In genomic region chr5:135286185-135286584, GRCm38 (mm10) we compare ENCODE assay signal across 8 mouse cellular contexts. TPM values are rescaled to one million over a fixed set of nuclear protein-coding genes. Genes with fewer than 3 reads are reported as not detected.
DNase-seq lines count a peak whose midpoint lies in the region; ATAC-seq and TF ChIP-seq lines count a peak whose summit lies in the region.

No protein-coding gene starts in this region.

- TF ChIP-seq POLR2A in testis, adult 2 months (IDR thresholded peaks at IDR 0.05; ENCODE audit: control insufficient read depth, low read depth, low read length) = no peak

- TF ChIP-seq EP300 in liver, embryonic 14.5 days (IDR thresholded peaks at IDR 0.05; ENCODE audit: low read depth) = no peak

- no peaks in the 10 kb centered on the region for H3K9me3 ChIP-seq in embryonic facial prominence, embryonic 14.5 days (ENCODE audit: control insufficient read depth, low read length)
- H3K9me3 ChIP-seq in heart, embryonic 14.5 days (ENCODE audit: control insufficient read depth, low read length) = no peaks in the 10 kb centered on the region
- H3K9me3 ChIP-seq in liver, embryonic 14.5 days (ENCODE audit: control insufficient read depth, low read length) = no peaks in the 10 kb centered on the region
- H3K9me3 ChIP-seq in neural tube, embryonic 15.5 days (replicated peaks) = no peaks in the 10 kb centered on the region

- H3K27me3 ChIP-seq in embryonic facial prominence, embryonic 14.5 days (replicated peaks; ENCODE audit: control insufficient read depth, insufficient read depth, low read length) = no peaks in the 10 kb centered on the region
- no peaks in the 10 kb centered on the region for H3K27me3 ChIP-seq in heart, embryonic 14.5 days (ENCODE audit: control insufficient read depth, insufficient read depth, low read length)
- H3K27me3 ChIP-seq in liver, embryonic 14.5 days (ENCODE audit: control insufficient read depth, insufficient read depth, low read length) = no peaks in the 10 kb centered on the region; the same call in 1 of the 2 replicates
- no peaks in the 10 kb centered on the region for H3K27me3 ChIP-seq in neural tube, embryonic 15.5 days (replicated peaks)
- no peaks in the 10 kb centered on the region for H3K27me3 ChIP-seq in testis, adult 2 months (ENCODE audit: control insufficient read depth, insufficient read depth, low read length)

- H3K4me1 ChIP-seq in embryonic facial prominence, embryonic 14.5 days (ENCODE audit: control insufficient read depth, insufficient read depth, low read length) = no peaks in the 10 kb centered on the region
- H3K4me1 ChIP-seq in heart, embryonic 14.5 days (ENCODE audit: control insufficient read depth in 2 of 2, insufficient read depth in 2 of 2, low read length in 2 of 2) = no peaks in the 10 kb centered on the region
- no peaks in the 10 kb centered on the region for H3K4me1 ChIP-seq in liver, embryonic 14.5 days (replicated peaks; ENCODE audit: control insufficient read depth in 2 of 2, insufficient read depth in 2 of 2, low read length in 1 of 2)
- 0 out of 2 replicates have a peak, but pooled peaks cover 4% of the 10 kb centered on the region for H3K4me1 ChIP-seq in neural tube, embryonic 15.5 days
- H3K4me1 ChIP-seq in testis, adult 2 months (ENCODE audit: control insufficient read depth, insufficient read depth, low read length) = no peaks in the 10 kb centered on the region; the same call in 1 of the 2 replicates

- no peaks in the 10 kb centered on the region for H3K36me3 ChIP-seq in embryonic facial prominence, embryonic 14.5 days (ENCODE audit: control insufficient read depth, insufficient read depth, low read length)
- H3K36me3 ChIP-seq in heart, embryonic 14.5 days (ENCODE audit: control insufficient read depth, insufficient read depth, low read length) = no peaks in the 10 kb centered on the region
- no peaks in the 10 kb centered on the region for H3K36me3 ChIP-seq in liver, embryonic 14.5 days (replicated peaks; ENCODE audit: control insufficient read depth, insufficient read depth, low read depth)
- no peaks in the 10 kb centered on the region for H3K36me3 ChIP-seq in neural tube, embryonic 15.5 days
- H3K36me3 ChIP-seq in testis, adult 2 months (ENCODE audit: control insufficient read depth, insufficient read depth, low read length) = no peaks in the 10 kb centered on the region

- H3K4me3 ChIP-seq in embryonic facial prominence, embryonic 14.5 days (ENCODE audit: low read depth, low read length) = no peak overlapping the region
- no peak overlapping the region for H3K4me3 ChIP-seq in heart, embryonic 14.5 days (ENCODE audit: control insufficient read depth in 1 of 2, insufficient read depth in 1 of 2, low read depth in 1 of 2, low read length in 2 of 2)
- no peak overlapping the region for H3K4me3 ChIP-seq in liver, embryonic 14.5 days (ENCODE audit: insufficient read depth in 1 of 2, low read depth in 2 of 2, low read length in 2 of 2)
- no peak overlapping the region for H3K4me3 ChIP-seq in neural tube, embryonic 15.5 days (replicated peaks)
- H3K4me3 ChIP-seq in testis, adult 2 months (ENCODE audit: control insufficient read depth, low read depth, low read length) = no peak overlapping the region

- TF ChIP-seq CTCF in liver, embryonic 14.5 days (IDR thresholded peaks at IDR 0.05; ENCODE audit: low read depth) = peak; percentile 90
- peak; percentile 77; the same call in 1 of the 2 replicates for TF ChIP-seq CTCF in testis, adult 2 months (IDR thresholded peaks at IDR 0.05; ENCODE audit: control insufficient read depth, insufficient read depth, insufficient replicate concordance, low read depth, low read length)

- no peak overlapping the region for H3K27ac ChIP-seq in embryonic facial prominence, embryonic 14.5 days (replicated peaks; ENCODE audit: low read depth, low read length)
- no peak overlapping the region for H3K27ac ChIP-seq in heart, embryonic 14.5 days (replicated peaks in 1 of 2; ENCODE audit: control insufficient read depth in 1 of 2, insufficient read depth in 1 of 2, low read depth in 2 of 2, low read length in 2 of 2)
- no peak overlapping the region for H3K27ac ChIP-seq in liver, embryonic 14.5 days
- no peak overlapping the region for H3K27ac ChIP-seq in neural tube, embryonic 15.5 days (replicated peaks)
- no peak overlapping the region for H3K27ac ChIP-seq in testis, adult 2 months (ENCODE audit: control insufficient read depth, insufficient read depth, low read depth, low read length)

- peak; percentile 84 for ATAC-seq in embryonic facial prominence, embryonic 14.5 days (ENCODE audit: low read depth)
- peak; percentile 52; the same call in 1 of the 2 replicates for ATAC-seq in heart, embryonic 14.5 days (ENCODE audit: insufficient number of reproducible peaks, insufficient read depth, low FRiP score, low read depth)
- no peak for ATAC-seq in liver, embryonic 14.5 days (ENCODE audit: insufficient read depth)
- ATAC-seq in neural tube, embryonic 15.5 days (ENCODE audit: low FRiP score) = peak; percentile 59

- H3K4me2 ChIP-seq in embryonic facial prominence, embryonic 14.5 days (ENCODE audit: low read depth, low read length) = no peak overlapping the region
- no peak overlapping the region for H3K4me2 ChIP-seq in heart, embryonic 14.5 days (ENCODE audit: low read length)
- H3K4me2 ChIP-seq in liver, embryonic 14.5 days (ENCODE audit: low read depth) = no peak overlapping the region
- no peak overlapping the region for H3K4me2 ChIP-seq in neural tube, embryonic 15.5 days

- peak; percentile 63 for DNase-seq in A20 (ENCODE audit: low read depth, low spot score)
- DNase-seq in adrenal gland, postnatal 25 days = peak; percentile 86
- DNase-seq in embryonic facial prominence, embryonic 14.5 days (ENCODE audit: low spot score) = peak; percentile 82
- DNase-seq in kidney, postnatal 10 days = peak; percentile 91
- DNase-seq in liver, embryonic 14.5 days (ENCODE audit: low read depth in 3 of 3, low spot score in 3 of 3) = peak; percentile 4 to 16 (median 10)

- 4% methylated on average over 6 of the region's 6 CpGs for WGBS in embryonic facial prominence, embryonic 14.5 days
- WGBS in heart, embryonic 14.5 days = 3% methylated on average over 6 of the region's 6 CpGs
- WGBS in liver, embryonic 14.5 days (ENCODE audit: insufficient replicate concordance) = 0% methylated on average over 6 of the region's 6 CpGs
- WGBS in neural tube, embryonic 15.5 days = under 1% methylated on average over 6 of the region's 6 CpGs

- H3K9ac ChIP-seq in embryonic facial prominence, embryonic 14.5 days (ENCODE audit: low read depth, low read length) = no peak overlapping the region
- no peak overlapping the region for H3K9ac ChIP-seq in heart, embryonic 14.5 days (ENCODE audit: low read length)
- no peak overlapping the region for H3K9ac ChIP-seq in liver, embryonic 14.5 days (replicated peaks)
- H3K9ac ChIP-seq in neural tube, embryonic 15.5 days (replicated peaks) = no peak overlapping the region

RNA-seq across cellular contexts. Expression of gene Fzd9, which starts 35.2 kb away (rescaled TPM):
- total RNA-seq in adrenal gland, postnatal 25 days (2021) = 2.4 and 3.1 TPM in 2 replicates
- polyA plus RNA-seq in embryonic facial prominence, embryonic 14.5 days (2014; fragmentation: Nextera tagmentation; extraction: Ambion mirVana) = 21.6 and 21.7 TPM in 2 replicates
- polyA plus RNA-seq in heart, embryonic 14.5 days (2014; fragmentation: Nextera tagmentation; extraction: Ambion mirVana) = 5.2 and 5.8 TPM in 2 replicates
- 0.19 and 0.24 TPM in 2 replicates for polyA plus RNA-seq in liver, embryonic 14.5 days (2012; rRNA removed)
- 0.25 TPM in 1 of 2 replicates, not detected in the other for polyA plus RNA-seq in liver, embryonic 14.5 days (2014; fragmentation: Nextera tagmentation; extraction: Ambion mirVana)
- 11.0 and 14.8 TPM in 2 replicates for polyA plus RNA-seq in neural tube, embryonic 15.5 days (2015; fragmentation: Nextera tagmentation; extraction: Ambion mirVana)
- polyA plus RNA-seq in testis, adult 2 months (2012; rRNA removed) = 3.1 and 3.2 TPM in 2 replicates

Comparison
In these comparisons a context has a peak if more than half of its experiments do, and no peak if none do; other contexts are left out.
1. DNase-seq: peak in every context shown above with its lines; median percentile 91 in kidney, postnatal 10 days; 86 in adrenal gland, postnatal 25 days; 82 in embryonic facial prominence, embryonic 14.5 days; 63 in A20; 10 in liver, embryonic 14.5 days.